Mouse (Mus musculus) liver, embryonic 16.5 days (tissue): ENCODE measurements at regions not wholly inside any gene's neighbourhood (a gene's known extent, or its start where the extent isn't known, plus 50 kb on each side); places are given as distances from the start of the nearest gene placed in this dataset.

Experiments
- ATAC-seq: fragments of 200-750 bp; cut with Nextera tagmentation; 2 replicates; pipeline ENCODE4 v1.8.0; 2017; ENCODE audit warnings: low read depth, mild to moderate bottlenecking, moderate number of reproducible peaks, moderate library complexity
- H3K27ac ChIP-seq: fragments of 300-500 bp; sonication (generic); 2 replicates; pipeline ENCODE4 v1.5.1; 2014; ENCODE audit warnings: mild to moderate bottlenecking, low read length
- H3K27me3 ChIP-seq: fragments of 300-500 bp; sonication (generic); 2 replicates; pipeline ENCODE4 v1.6.1; 2014; ENCODE audit warnings: low read depth, low read length, mixed read lengths; ENCODE audit not compliant: control insufficient read depth, insufficient read depth
- H3K36me3 ChIP-seq: fragments of 300-500 bp; sonication (generic); 2 replicates; pipeline ENCODE4 v1.6.1; 2014; ENCODE audit warnings: mild to moderate bottlenecking; ENCODE audit not compliant: control insufficient read depth, insufficient read depth
- H3K4me1 ChIP-seq: fragments of 300-500 bp; sonication (generic); 2 replicates; pipeline ENCODE4 v1.6.1; 2014; ENCODE audit warnings: low read depth, low read length, mixed read lengths; ENCODE audit not compliant: control insufficient read depth
- H3K4me2 ChIP-seq: fragments of 300-500 bp; sonication (generic); 2 replicates; pipeline ENCODE4 v1.6.1; 2014; ENCODE audit warnings: low read depth, low read length, mixed read lengths
- H3K4me3 ChIP-seq: fragments of 300-500 bp; sonication (generic); 2 replicates; pipeline ENCODE4 v1.5.1; 2014; ENCODE audit warnings: low read depth, mild to moderate bottlenecking, low read length
- H3K9ac ChIP-seq: fragments of 300-500 bp; sonication (generic); 2 replicates; pipeline ENCODE4 v1.6.1; 2014; ENCODE audit warnings: low read depth, low read length
- H3K9me3 ChIP-seq: fragments of 300-500 bp; sonication (generic); replicated peaks from 2 replicates; pipeline ENCODE4 v1.6.1; 2016; ENCODE audit warnings: low read length; ENCODE audit not compliant: control insufficient read depth
- WGBS: fragments of 180-500 bp; shearing (Covaris S2); extraction: QIAGEN DNeasy Blood & Tissue Kit; methylation state at CpG from one replicate; pipeline ENCODE4 v1.1.7; 2014; ENCODE audit not compliant: insufficient replicate concordance; 5-methylcytosine and 5-hydroxymethylcytosine counted together

DNA sequence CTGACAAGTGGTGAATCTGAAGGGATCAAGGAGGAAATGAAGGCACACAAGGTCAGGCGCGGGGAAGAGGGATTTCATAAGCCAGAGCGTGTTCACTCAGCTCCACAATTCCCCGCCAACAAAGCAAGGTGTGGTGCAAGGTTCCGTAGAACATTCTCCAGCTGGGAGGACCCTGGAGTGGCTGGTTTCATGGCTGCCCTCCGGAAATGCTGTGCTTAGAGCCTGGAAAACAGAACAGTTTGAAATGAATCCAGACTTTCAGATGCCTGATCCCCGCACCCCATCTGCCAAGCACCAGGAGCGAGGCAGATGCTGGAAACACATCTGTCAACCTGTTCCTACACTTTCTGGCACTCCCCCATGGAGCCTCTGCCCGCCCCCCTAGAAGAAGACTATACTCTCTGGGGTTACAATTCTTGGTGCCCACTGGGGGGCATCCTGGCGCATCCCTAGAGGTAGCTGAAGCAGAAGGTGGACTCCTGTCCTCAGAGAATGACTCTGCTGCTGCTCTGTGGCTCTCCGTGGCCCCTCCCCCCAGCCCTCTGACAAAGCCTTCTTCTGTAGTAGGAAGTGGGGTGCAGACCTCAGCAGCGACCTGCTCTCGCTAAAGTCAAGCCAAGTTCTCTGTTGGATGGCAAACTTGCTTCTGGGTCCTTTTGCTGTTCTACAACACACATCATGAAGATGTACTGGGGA lies 54.5 kb upstream of the Mafb start:
- Histone ChIP-seq H3K9me3 (no peaks in the 10 kb centered on the region), H3K27ac (no peak overlapping the region), H3K4me2 (no peak overlapping the region), H3K4me1 (no peaks in the 10 kb centered on the region), H3K36me3 (no peaks in the 10 kb centered on the region), H3K27me3 (no peaks in the 10 kb centered on the region), H3K9ac (no peak overlapping the region), H3K4me3 (no peak overlapping the region)
- 26% methylated on average over 13 of the region's 13 CpGs for WGBS
- ATAC-seq = no peak

DNA sequence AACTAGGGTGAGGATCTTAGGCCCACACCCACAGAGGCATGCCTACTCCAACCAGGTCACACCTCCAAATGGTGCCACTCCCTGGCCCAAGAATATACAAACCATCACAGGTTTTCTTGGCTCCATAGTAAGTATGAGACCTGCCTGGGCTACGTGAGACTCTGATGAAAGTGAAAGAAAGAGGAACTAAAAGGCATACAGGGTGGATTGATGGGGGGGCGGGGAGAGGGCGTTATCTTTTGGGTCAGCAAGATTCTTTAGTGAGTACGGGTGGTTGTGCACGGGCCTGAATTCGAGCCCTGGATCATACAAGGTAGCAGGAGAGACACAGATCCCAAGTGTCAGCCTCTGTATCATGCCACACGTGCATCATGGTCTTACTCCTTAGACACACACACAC lies 57.6 kb upstream of the Mafb start:
- WGBS = 38% methylated on average over 7 of the region's 7 CpGs
- ATAC-seq = no peak
- Histone ChIP-seq H3K36me3 (no peaks in the 10 kb centered on the region), H3K4me1 (no peaks in the 10 kb centered on the region), H3K9ac (no peak overlapping the region), H3K4me3 (no peak overlapping the region), H3K4me2 (no peak overlapping the region), H3K27ac (no peak overlapping the region), H3K27me3 (no peaks in the 10 kb centered on the region), H3K9me3 (no peaks in the 10 kb centered on the region)

DNA sequence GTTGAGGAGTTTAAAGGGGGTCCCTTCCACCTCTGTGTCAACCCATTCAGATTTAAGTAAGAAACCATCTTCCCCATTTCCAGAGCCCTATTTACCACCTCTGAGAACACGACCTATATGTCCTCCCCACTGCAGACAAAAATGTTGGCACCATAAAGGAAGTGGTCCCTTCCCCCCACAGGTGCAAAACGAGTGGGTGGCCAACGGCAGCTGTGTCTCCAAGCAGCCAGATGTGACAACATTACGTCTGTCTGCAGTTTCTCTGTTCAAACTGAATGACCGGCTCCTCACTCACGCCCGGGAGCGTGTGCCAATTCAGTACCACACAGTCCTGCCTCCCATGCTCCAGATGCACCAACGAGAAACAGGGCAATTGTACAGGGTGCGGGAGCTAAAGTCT lies 60.6 kb upstream of the Mafb start:
- H3K9ac ChIP-seq = no peak overlapping the region
- WGBS = 41% methylated on average over 10 of the region's 10 CpGs
- no peak for ATAC-seq
- no peaks in the 10 kb centered on the region for H3K27me3 ChIP-seq
- H3K27ac ChIP-seq = no peak overlapping the region
- no peak overlapping the region for H3K4me2 ChIP-seq
- no peaks in the 10 kb centered on the region for H3K36me3 ChIP-seq
- no peak overlapping the region for H3K4me3 ChIP-seq
- no peaks in the 10 kb centered on the region for H3K9me3 ChIP-seq
- H3K4me1 ChIP-seq = no peaks in the 10 kb centered on the region

DNA sequence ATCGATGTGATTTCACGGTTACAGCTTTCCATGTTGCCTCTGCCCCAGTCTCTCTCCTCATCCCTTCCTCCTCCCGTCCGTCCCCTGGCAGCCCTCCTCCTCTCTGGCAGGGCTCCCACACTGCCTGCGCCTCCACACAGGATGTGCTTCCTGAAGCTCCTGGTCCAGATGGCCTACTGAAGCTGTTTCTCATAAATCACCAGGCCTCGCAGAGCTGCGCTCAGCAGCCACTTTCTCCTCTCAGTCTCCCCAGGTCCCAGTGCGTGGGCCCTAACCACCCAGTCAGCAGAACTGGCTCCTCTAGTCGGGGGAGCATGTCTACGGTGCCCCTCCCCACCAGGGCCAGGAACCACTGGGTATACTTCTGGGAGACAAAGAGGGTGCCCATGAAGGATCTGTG lies 66.4 kb upstream of the Mafb start:
- Histone ChIP-seq H3K4me1 (no peaks in the 10 kb centered on the region), H3K27me3 (no peaks in the 10 kb centered on the region), H3K4me2 (no peak overlapping the region), H3K4me3 (no peak overlapping the region), H3K36me3 (no peaks in the 10 kb centered on the region), H3K9ac (no peak overlapping the region), H3K9me3 (no peaks in the 10 kb centered on the region), H3K27ac (no peak overlapping the region)
- 0 out of 2 replicates have a peak, but pooled peaks have one; percentile 35 for ATAC-seq
- WGBS = 46% methylated on average over 10 of the region's 10 CpGs

DNA sequence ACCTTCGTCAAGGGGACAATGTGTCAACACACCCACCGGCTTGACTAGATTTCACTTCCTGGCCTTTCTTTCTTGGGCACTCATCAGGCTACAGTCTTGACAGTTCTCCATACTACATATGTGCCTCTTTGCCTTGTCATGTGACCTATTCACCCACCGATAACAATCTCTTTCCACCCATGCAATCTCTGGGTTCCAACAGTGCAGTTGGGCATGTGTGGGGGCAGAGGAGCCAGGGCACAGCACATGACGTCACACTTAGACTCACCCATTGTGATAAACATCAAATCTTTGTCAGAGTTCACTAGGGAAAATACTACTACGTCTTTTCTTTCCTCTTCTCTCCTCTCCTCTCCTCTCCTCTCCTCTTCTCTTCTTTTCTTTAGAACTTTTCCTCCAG lies 67.8 kb upstream of the Mafb start:
- H3K27me3 ChIP-seq = no peaks in the 10 kb centered on the region
- no peaks in the 10 kb centered on the region for H3K36me3 ChIP-seq
- H3K4me3 ChIP-seq = no peak overlapping the region
- no peak for ATAC-seq
- WGBS = 49% methylated on average over 5 of the region's 5 CpGs
- H3K27ac ChIP-seq = no peak overlapping the region
- no peaks in the 10 kb centered on the region for H3K9me3 ChIP-seq
- no peaks in the 10 kb centered on the region for H3K4me1 ChIP-seq
- H3K4me2 ChIP-seq = no peak overlapping the region
- no peak overlapping the region for H3K9ac ChIP-seq

DNA sequence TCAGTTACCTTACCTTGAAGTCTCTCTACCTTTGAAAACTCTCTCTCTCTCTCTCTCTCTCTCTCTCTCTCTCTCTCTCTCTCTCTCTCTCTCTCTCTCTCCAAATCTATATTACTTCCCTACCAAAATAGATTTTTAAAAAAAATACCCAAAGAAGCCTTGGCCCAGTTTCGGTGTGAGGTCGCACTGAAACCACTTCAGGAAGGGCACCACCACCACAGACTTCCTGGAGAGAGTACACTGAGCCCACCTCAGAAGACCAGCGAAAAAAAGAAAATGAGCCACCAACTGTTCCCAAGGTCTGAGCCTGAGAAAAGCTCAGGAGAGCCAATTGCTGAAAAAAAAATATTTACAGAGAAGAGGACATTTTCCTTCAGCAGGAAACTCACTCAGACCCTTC lies 68.8 kb upstream of the Mafb start:
- Histone ChIP-seq H3K4me1 (no peaks in the 10 kb centered on the region), H3K4me2 (no peak overlapping the region), H3K4me3 (no peak overlapping the region), H3K27me3 (no peaks in the 10 kb centered on the region), H3K36me3 (no peaks in the 10 kb centered on the region), H3K9ac (no peak overlapping the region), H3K27ac (no peak overlapping the region), H3K9me3 (no peaks in the 10 kb centered on the region)
- ATAC-seq = no peak
- 16% methylated on average over 3 of the region's 3 CpGs for WGBS

DNA sequence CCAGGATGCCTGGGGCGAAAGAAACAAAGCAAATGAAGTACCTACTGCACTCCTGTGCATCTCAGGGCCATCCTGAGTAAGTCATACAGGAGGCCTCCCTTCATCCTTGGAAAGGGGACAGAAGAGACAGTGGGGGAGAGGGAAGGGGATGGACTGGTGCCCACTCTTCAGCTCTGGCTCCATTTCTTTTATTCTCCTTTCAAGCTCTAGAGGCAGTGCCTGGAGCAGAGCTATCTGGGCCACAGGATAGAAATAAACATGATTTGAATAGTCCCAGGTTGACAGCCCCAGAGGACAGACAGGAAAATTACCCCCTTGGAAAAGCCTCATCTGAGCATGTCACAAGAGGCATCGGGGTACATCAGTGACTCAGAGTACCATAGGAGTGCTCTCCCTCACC lies 72.2 kb upstream of the Mafb start:
- Histone ChIP-seq H3K36me3 (no peaks in the 10 kb centered on the region), H3K9me3 (no peaks in the 10 kb centered on the region), H3K9ac (no peak overlapping the region), H3K27me3 (no peaks in the 10 kb centered on the region), H3K27ac (no peak overlapping the region), H3K4me3 (no peak overlapping the region), H3K4me2 (no peak overlapping the region), H3K4me1 (no peaks in the 10 kb centered on the region)
- 64% methylated on average over 2 of the region's 2 CpGs for WGBS
- ATAC-seq = no peak

DNA sequence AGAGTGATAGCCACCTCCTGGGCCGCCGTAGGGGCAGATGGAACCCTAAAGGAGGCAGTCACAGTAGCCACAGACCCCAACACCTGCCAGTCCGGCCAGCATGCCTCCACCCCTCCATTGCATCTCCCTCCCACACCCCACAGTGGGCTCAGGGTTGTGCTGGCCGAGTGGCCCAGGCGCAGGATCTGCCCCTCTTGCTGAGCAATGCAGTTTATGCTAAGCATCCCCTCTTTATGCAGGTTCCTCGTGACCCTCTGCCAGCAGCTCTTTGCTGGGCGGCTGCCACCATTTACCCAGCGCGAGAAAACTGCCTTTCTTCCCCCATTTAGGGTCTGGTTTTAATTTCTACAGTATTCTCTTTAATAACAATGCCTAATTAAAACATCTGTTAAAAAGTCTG lies 73.4 kb upstream of the Mafb start:
- no peak overlapping the region for H3K27ac ChIP-seq
- WGBS = 56% methylated on average over 9 of the region's 9 CpGs
- H3K4me2 ChIP-seq = no peak overlapping the region
- no peaks in the 10 kb centered on the region for H3K9me3 ChIP-seq
- ATAC-seq = no peak
- no peaks in the 10 kb centered on the region for H3K27me3 ChIP-seq
- no peak overlapping the region for H3K4me3 ChIP-seq
- no peaks in the 10 kb centered on the region for H3K36me3 ChIP-seq
- no peaks in the 10 kb centered on the region for H3K4me1 ChIP-seq
- H3K9ac ChIP-seq = no peak overlapping the region

DNA sequence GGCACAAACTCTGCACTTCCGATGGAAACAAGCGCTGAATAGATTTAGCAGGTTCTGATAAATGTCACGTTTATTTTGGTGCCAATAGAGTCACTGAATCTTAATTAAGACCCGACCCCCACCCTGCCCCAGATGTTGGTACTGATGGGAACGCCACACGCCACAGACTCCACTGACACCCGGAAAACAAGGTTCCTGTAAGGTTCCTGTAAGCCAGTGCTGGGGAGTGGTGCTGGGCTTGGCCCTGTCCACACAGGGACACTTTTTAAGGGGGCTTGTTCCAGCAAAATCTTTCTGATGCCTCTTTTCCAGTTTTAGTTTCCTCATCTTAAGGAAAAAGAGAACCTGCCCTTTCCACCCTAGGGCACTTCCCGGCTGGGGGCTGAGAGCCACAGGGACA lies 84.2 kb upstream of the Mafb start:
- 12% methylated on average over 8 of the region's 8 CpGs for WGBS
- Histone ChIP-seq H3K36me3 (no peaks in the 10 kb centered on the region), H3K27ac (no peak overlapping the region), H3K9me3 (no peaks in the 10 kb centered on the region), H3K4me2 (peak overlapping the region; percentile 49; the same call in 1 of the 2 replicates), H3K27me3 (no peaks in the 10 kb centered on the region), H3K4me1 (no peaks in the 10 kb centered on the region), H3K4me3 (no peak overlapping the region), H3K9ac (no peak overlapping the region)
- no peak for ATAC-seq
